Mouse (Mus musculus) mouse embryonic stem cell (cell line): ENCODE data around the gene Kcnc1.

ENCODE experiments used
- in situ Hi-C, 2 experiments: fragments of 300-500 bp; cut with MboI; formaldehyde crosslinking; loops; 1 replicate in 1 of 2; 3 replicates in 1 of 2; pipeline ENCODE4 v1.14.3; 2019 to 2020; ENCODE audit warnings: low sequenced_read_pairs in 2 of 2, low pct_unique_long_range_greater_than_20kb in 1 of 2, mixed read lengths in 1 of 2; ENCODE audit not compliant: unreplicated experiment in 1 of 2

Gene Kcnc1

GRCm38 (mm10) chr7:46391701-46392100, 4.6 kb upstream of the Kcnc1 start:
- in situ Hi-C loops = loop anchor here (10.0 kb wide), 1 partner anchor 173 kb away; no protein-coding TSS in a partner anchor

GRCm38 (mm10) chr7:46393116-46393515, 3.2 kb upstream of the Kcnc1 start:
- in situ Hi-C loops = loop anchor here (10.0 kb wide), 1 partner anchor 172 kb away; no protein-coding TSS in a partner anchor

- in situ Hi-C loops = loop anchor here (10.0 kb wide), 1 partner anchor 171 kb away; no protein-coding TSS in a partner anchor
Observed at GRCm38 (mm10) chr7:46393718-46394511, 2.4 kb upstream of the Kcnc1 start.

- in situ Hi-C loops = loop anchor here (10.0 kb wide), 1 partner anchor 170 kb away; no protein-coding TSS in a partner anchor
Observed at GRCm38 (mm10) chr7:46394933-46395332, 1.4 kb upstream of the Kcnc1 start.

GRCm38 (mm10) chr7:46395571-46395970, 726 bp upstream of the Kcnc1 start:
- in situ Hi-C loops = loop anchor here (10.0 kb wide), 1 partner anchor 169 kb away; no protein-coding TSS in a partner anchor

GRCm38 (mm10) chr7:46396928-46397731, 833 bp downstream of the Kcnc1 start:
- in situ Hi-C loops = loop anchor here (10.0 kb wide), 1 partner anchor 168 kb away; no protein-coding TSS in a partner anchor

GRCm38 (mm10) chr7:46397732-46398333, 1.5 kb downstream of the Kcnc1 start:
- in situ Hi-C loops = loop anchor here (10.0 kb wide), 1 partner anchor 167 kb away; no protein-coding TSS in a partner anchor

- in situ Hi-C loops = loop anchor here (10.0 kb wide), 1 partner anchor 166 kb away; no protein-coding TSS in a partner anchor
Observed at GRCm38 (mm10) chr7:46398612-46399011, 2.3 kb downstream of the Kcnc1 start.

- in situ Hi-C loops = loop anchor here (10.0 kb wide), 1 partner anchor 165 kb away; no protein-coding TSS in a partner anchor
Observed at GRCm38 (mm10) chr7:46399676-46400075, 3.4 kb downstream of the Kcnc1 start.

- in situ Hi-C loops = no loop called here
Observed at GRCm38 (mm10) chr7:46400346-46400745, 4.0 kb downstream of the Kcnc1 start.

GRCm38 (mm10) chr7:46401371-46402180, 5.3 kb downstream of the Kcnc1 start:
- in situ Hi-C loops = no loop called here

- in situ Hi-C loops = no loop called here
Observed at GRCm38 (mm10) chr7:46403616-46404485, 7.6 kb downstream of the Kcnc1 start.

GRCm38 (mm10) chr7:46404756-46405155, 8.5 kb downstream of the Kcnc1 start:
- in situ Hi-C loops = no loop called here

GRCm38 (mm10) chr7:46408606-46409005, 12.3 kb downstream of the Kcnc1 start:
- in situ Hi-C loops = no loop called here

- in situ Hi-C loops = no loop called here
Observed at GRCm38 (mm10) chr7:46409204-46409789, 13.0 kb downstream of the Kcnc1 start.

- in situ Hi-C loops = no loop called here
Observed at GRCm38 (mm10) chr7:46410727-46411126, 14.4 kb downstream of the Kcnc1 start.

GRCm38 (mm10) chr7:46412823-46413222, 16.5 kb downstream of the Kcnc1 start:
- in situ Hi-C loops = no loop called here
